Mouse (Mus musculus) forebrain, embryonic 15.5 days (tissue): Measurements from ENCODE around the gene Ptger4. TPM values are rescaled to one million over a fixed set of nuclear protein-coding genes. Genes with fewer than 3 reads are reported as not detected.

Source experiments
- ATAC-seq: fragments of 200-750 bp; cut with Nextera tagmentation; replicated peaks from 2 replicates; pipeline ENCODE4 v1.8.0; 2017; ENCODE audit warnings: mild to moderate bottlenecking, moderate TSS enrichment, moderate library complexity
- H3K27ac ChIP-seq: fragments of 300-500 bp; sonication (generic); replicated peaks from 2 replicates; pipeline ENCODE4 v1.5.1; 2015; ENCODE audit warnings: mild to moderate bottlenecking, inconsistent platforms
- H3K27me3 ChIP-seq: fragments of 300-500 bp; sonication (generic); 2 replicates; pipeline ENCODE4 v1.6.1; 2015; ENCODE audit warnings: inconsistent platforms
- H3K36me3 ChIP-seq: fragments of 300-500 bp; sonication (generic); 2 replicates; pipeline ENCODE4 v1.6.1; 2015; ENCODE audit warnings: mild to moderate bottlenecking, inconsistent platforms
- H3K4me1 ChIP-seq: fragments of 300-500 bp; sonication (generic); 2 replicates; pipeline ENCODE4 v1.6.1; 2015; ENCODE audit warnings: inconsistent platforms
- H3K4me2 ChIP-seq: fragments of 300-500 bp; sonication (generic); replicated peaks from 2 replicates; pipeline ENCODE4 v1.6.1; 2015; ENCODE audit warnings: mild to moderate bottlenecking, inconsistent platforms
- H3K4me3 ChIP-seq: fragments of 300-500 bp; sonication (generic); 2 replicates; pipeline ENCODE4 v1.5.1; 2015; ENCODE audit warnings: mild to moderate bottlenecking, inconsistent platforms
- H3K9ac ChIP-seq: fragments of 300-500 bp; sonication (generic); replicated peaks from 2 replicates; pipeline ENCODE4 v1.6.1; 2015; ENCODE audit warnings: mild to moderate bottlenecking, inconsistent platforms
- H3K9me3 ChIP-seq: fragments of 300-500 bp; sonication (generic); 2 replicates; pipeline ENCODE4 v1.6.1; 2016; ENCODE audit warnings: inconsistent platforms
- WGBS: fragments of 180-500 bp; shearing (Covaris S2); methylation state at CpG from one replicate; pipeline ENCODE4 v1.1.7; 2015; ENCODE audit warnings: mixed read lengths; 5-methylcytosine and 5-hydroxymethylcytosine counted together
- polyA plus RNA-seq: library from polyadenylated mRNA; unstranded; fragments of >200 nt; fragmentation: Nextera tagmentation; extraction: Ambion mirVana; gene quantifications from 2 replicates; pipeline ENCODE4 v1.2.1, GENCODE M21; 2015

The Ptger4 gene
- polyA plus RNA-seq, 1 experiment from 2014 or later, result 0.50 TPM

DNA sequence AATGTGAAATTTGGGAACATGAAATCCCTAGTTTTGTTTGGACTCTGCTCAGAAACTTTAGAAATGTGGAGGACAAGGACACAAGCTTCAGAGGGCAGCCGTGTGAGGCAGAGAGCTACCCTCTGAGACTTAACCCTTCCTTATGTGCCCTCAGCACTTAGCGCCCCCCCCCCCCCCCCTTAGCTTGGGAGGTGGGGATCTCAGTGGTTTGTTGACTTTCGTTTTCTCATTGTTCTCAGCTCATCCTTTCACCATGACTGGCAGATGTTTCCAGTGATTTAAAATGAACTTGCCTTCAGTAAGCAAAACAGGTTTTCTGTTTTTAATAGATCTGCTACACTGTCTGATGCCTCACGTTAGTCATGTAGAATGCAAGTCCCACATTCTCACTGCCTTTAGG is 56.9 kb downstream of the Ptger4 start:
- Histone ChIP-seq H3K4me1 (peaks cover 17% of the 10 kb centered on the region), H3K9ac (no peak overlapping the region), H3K27ac (no peak overlapping the region), H3K36me3 (peaks cover 16% of the 10 kb centered on the region), H3K27me3 (no peaks in the 10 kb centered on the region), H3K4me3 (no peak overlapping the region), H3K4me2 (no peak overlapping the region), H3K9me3 (no peaks in the 10 kb centered on the region)
- no peak for ATAC-seq
- 66% methylated on average over 4 of the region's 4 CpGs for WGBS

DNA sequence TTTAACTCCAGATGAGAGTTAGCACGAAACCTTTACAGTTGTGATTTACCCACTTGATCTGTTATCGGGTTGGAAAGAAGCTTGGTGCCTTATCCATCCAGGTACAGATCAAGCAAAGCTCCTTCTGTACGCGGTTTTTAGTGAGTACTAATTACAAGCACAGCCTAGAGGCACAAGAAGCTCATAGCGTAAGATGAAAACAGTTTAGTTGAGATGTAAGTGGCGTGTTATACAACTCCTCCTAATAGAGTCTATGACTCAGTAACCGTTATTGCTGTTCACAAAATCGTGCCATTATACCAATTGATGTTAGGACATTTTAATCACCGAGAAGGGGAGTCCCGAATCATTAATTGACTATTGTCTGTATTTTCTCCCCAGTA is 57.7 kb downstream of the Ptger4 start:
- no peaks in the 10 kb centered on the region for H3K27me3 ChIP-seq
- peaks cover 17% of the 10 kb centered on the region for H3K4me1 ChIP-seq
- peaks cover 14% of the 10 kb centered on the region for H3K36me3 ChIP-seq
- 0 out of 2 replicates have a peak, but pooled peaks have one; percentile 1 for ATAC-seq
- no peaks in the 10 kb centered on the region for H3K9me3 ChIP-seq
- 24% methylated on average over 10 of the region's 10 CpGs for WGBS
- peak overlapping the region; percentile 78 for H3K9ac ChIP-seq
- no peak overlapping the region for H3K27ac ChIP-seq
- peak overlapping the region; percentile 86 for H3K4me3 ChIP-seq
- peak overlapping the region; percentile 56 for H3K4me2 ChIP-seq

DNA sequence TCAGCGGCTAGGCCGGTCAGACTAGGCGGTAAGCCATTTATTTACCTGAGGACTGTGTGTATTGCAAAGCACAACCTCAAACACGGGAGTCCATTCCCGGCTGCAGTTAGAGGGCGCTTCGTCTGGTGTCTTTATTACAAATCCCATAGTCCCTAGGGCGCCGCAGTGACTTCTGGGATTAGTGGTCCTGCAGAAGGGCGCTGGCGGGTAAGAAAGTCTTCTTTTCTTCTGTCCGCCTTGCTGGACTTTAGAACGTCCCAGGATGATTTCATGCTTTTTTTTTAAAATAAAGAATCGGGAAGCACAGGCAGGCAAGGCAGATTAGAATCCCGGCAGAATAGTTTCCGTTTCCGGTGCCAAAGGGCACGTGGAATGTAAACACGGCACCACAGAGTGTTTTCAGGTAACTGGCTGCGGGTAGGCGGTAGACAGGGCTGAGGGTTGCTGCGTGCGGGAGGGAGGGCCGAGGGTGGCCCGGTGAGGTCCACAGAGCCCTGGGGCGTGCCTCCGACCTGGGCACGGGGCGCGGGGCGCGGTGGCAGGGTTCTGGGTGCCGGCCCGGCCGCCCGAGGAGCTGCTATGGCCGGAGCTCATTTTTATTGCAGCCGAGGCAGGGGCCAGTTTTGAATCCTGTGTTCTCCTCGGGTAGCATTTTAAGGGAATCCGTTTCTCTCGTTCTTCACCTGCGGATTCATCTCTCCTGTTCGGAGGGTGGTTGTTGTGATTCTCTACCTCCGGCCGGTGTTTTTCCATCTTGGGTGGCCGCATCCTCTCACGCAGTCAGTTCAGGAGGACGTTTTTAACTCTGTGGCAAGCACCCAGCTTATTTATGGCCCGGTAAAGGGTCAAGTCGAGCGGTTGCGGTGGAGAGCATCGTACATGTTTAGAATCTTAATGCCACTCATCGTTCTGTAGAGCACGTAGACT is 58.4 kb downstream of the Ptger4 start, which contains the start of gene Ttc33:
Gene Ttc33 (plus strand): TSS at position 160 of the 927 bp plus-strand sequence.
- WGBS, result under 1% methylated on average over 55 of the region's 55 CpGs
- H3K4me1 ChIP-seq, result peaks cover 17% of the 10 kb centered on the region
- peak within 1 kb of the TSS; percentile 78 for H3K9ac ChIP-seq
- peak; percentile 93 for ATAC-seq
- H3K36me3 ChIP-seq, result peaks cover 8% of the 10 kb centered on the region
- H3K4me2 ChIP-seq, result peak within 1 kb of the TSS; percentile 56
- H3K27me3 ChIP-seq, result no peaks in the 10 kb centered on the region
- H3K4me3 ChIP-seq, result peak within 1 kb of the TSS; percentile 86
- no peaks in the 10 kb centered on the region for H3K9me3 ChIP-seq
- H3K27ac ChIP-seq, result peak within 1 kb of the TSS; percentile 89

DNA sequence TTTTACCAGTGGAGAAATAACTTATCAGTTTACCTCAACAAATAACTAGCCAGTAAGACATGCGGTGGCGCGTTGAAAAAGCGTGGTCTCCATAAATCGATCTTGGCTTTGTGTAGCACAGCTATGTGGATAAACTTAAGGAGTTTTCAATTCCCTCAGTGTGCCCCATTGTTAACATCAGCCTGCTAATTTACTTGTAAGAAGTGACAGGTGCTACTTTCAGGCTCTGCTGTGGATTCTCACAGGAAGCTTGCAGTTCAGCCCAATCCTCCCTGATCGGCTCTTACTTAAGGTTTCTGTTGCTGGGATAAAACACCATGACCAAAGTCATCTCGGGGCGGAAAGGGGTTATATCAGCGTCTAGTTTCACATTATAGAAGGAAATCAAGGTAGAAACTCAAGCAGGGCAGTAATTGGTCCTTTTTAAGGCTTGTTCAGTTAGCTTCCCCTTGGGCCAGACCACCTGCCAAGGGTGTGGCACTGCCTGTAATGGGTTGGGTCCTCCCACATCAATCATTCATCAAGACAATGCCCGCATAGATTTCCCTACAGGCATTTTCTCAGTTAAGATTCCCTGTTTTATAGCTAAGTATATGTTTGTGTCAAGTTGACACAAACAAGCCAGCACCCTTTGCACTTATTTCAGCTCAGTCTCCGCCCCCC is 59.2 kb downstream of the Ptger4 start:
- WGBS, result 41% methylated on average over 11 of the region's 11 CpGs
- no peaks in the 10 kb centered on the region for H3K27me3 ChIP-seq
- peaks cover 17% of the 10 kb centered on the region for H3K4me1 ChIP-seq
- no peaks in the 10 kb centered on the region for H3K36me3 ChIP-seq
- H3K27ac ChIP-seq, result peak overlapping the region; percentile 89
- no peaks in the 10 kb centered on the region for H3K9me3 ChIP-seq
- H3K4me3 ChIP-seq, result peak overlapping the region; percentile 86
- peak overlapping the region; percentile 56 for H3K4me2 ChIP-seq
- peak overlapping the region; percentile 78 for H3K9ac ChIP-seq
- peak; percentile 65; the same call in 1 of the 2 replicates for ATAC-seq

DNA sequence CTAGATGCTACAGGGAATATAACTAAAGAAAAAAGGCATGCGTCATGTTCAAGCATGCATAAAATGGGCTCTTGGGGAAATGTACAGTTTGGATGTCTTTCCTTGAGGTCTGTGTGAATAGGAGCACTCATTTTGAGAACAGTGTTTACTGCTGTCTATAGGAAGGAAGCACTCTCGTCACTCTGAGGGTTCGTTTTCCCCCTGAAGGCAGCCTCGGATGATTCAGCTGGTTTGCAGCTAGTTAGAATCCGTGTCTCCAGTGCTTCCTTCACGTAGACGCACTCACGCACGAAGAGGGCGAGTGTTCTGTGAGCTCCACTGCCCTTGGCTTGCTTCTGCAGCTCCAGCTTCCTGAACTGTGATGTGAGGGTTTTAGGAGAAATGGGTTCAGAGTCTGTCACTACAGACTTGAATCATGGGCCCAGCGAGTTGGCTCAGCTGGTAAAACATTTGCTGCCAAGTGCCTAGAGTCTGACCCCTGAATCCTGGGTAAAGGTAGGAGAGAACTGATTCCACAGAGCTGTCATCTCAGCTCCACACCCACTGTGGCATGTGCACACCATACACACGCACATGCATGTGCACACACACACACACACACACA is 70.7 kb downstream of the Ptger4 start:
- no peak overlapping the region for H3K9ac ChIP-seq
- H3K4me1 ChIP-seq, result no peaks in the 10 kb centered on the region
- 93% methylated on average over 12 of the region's 12 CpGs for WGBS
- ATAC-seq, result no peak
- no peak overlapping the region for H3K4me2 ChIP-seq
- no peak overlapping the region for H3K27ac ChIP-seq
- H3K9me3 ChIP-seq, result no peaks in the 10 kb centered on the region
- no peaks in the 10 kb centered on the region for H3K27me3 ChIP-seq
- H3K36me3 ChIP-seq, result peaks cover 53% of the 10 kb centered on the region
- no peak overlapping the region for H3K4me3 ChIP-seq

DNA sequence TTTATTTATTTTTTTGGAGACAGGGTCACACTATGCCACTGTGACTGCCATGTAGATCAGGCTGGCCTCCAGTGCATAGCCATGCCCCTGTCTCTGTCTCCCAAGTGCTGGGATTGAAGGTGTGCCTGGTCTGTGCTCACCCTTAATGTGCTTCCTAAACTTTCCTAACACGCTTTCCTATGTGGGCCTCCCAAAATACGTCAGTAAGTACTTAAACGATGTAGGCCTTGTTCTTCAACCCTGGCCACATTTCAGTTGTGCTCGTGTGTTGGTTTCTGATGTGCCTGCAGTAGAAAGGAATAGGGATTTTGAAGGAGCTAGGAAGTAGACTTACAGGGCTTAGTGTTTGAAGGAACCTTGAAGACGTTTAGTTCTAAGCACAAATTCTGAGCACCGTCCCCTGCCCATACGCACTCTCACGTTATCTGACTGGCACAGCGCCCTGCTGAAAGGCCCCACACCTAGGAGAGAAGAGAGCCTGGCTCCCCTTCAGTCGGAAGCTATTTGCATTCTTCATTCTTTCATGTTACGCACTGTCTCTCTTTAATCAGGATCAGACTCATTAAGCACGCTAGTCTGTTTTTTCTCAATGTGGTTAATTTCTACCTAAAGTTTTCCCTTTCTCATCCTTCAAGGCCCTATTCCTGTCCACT is 78.7 kb downstream of the Ptger4 start:
- H3K9ac ChIP-seq, result no peak overlapping the region
- no peak overlapping the region for H3K4me3 ChIP-seq
- peaks cover 40% of the 10 kb centered on the region for H3K36me3 ChIP-seq
- WGBS, result 76% methylated on average over 12 of the region's 12 CpGs
- H3K4me1 ChIP-seq, result no peaks in the 10 kb centered on the region
- H3K27me3 ChIP-seq, result no peaks in the 10 kb centered on the region
- H3K27ac ChIP-seq, result no peak overlapping the region
- no peak for ATAC-seq
- H3K9me3 ChIP-seq, result no peaks in the 10 kb centered on the region
- H3K4me2 ChIP-seq, result no peak overlapping the region

DNA sequence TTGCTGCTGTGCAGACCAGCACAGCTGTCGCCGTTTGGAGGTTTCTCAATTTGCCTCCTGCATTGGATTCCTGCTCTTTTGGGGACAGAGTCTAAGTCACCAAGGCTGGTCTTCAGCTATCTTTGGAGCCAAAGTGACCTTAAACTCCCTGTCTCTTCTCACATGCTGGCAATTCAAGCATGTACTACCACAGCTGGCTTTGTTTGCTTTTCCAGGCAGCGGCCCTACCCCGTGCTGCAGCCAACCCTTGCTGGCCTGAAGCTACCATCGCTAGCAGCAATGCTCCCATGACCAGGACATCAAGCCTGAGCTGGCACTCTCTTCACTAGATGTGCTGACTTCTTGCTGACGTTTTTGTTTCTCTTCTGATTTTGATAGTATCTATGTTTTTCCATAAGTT is 85.2 kb downstream of the Ptger4 start:
- no peak for ATAC-seq

DNA sequence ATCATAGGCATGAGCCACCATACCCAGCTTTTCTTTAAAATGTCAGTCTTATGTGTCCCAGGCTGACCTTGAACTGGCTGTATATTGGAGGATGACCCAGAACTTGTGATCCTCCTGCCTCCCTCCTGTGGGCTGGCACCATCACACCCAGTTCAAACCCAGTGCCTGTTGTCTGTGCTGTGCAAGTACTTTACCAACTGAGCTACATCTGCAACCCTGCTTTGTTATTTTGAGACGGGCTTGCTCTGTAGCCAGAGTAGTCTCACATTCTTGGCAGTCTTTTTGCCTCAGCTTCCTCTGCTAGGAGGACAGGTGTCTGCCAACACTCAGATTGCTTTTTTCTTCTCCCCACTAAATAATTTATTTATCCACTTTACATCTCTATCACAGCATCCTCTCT is 86.6 kb downstream of the Ptger4 start:
- ATAC-seq, result no peak
- no peak overlapping the region for H3K27ac ChIP-seq

More for the DNA sequence above, 85.2 kb downstream of the Ptger4 start:
- H3K36me3 ChIP-seq, result peaks cover 7% of the 10 kb centered on the region; the same call in 1 of the 2 replicates
- no peak overlapping the region for H3K9ac ChIP-seq
- 93% methylated on average over 6 of the region's 6 CpGs for WGBS
- H3K27me3 ChIP-seq, result no peaks in the 10 kb centered on the region
- no peak overlapping the region for H3K4me3 ChIP-seq
- peaks cover 7% of the 10 kb centered on the region for H3K4me1 ChIP-seq
- no peaks in the 10 kb centered on the region for H3K9me3 ChIP-seq
- no peak overlapping the region for H3K4me2 ChIP-seq
- no peak overlapping the region for H3K27ac ChIP-seq

More for the DNA sequence above, 86.6 kb downstream of the Ptger4 start:
- Histone ChIP-seq H3K27me3 (no peaks in the 10 kb centered on the region), H3K36me3 (no peaks in the 10 kb centered on the region; the same call in 1 of the 2 replicates), H3K4me1 (peaks cover 7% of the 10 kb centered on the region), H3K9me3 (no peaks in the 10 kb centered on the region), H3K4me2 (no peak overlapping the region), H3K9ac (no peak overlapping the region), H3K4me3 (no peak overlapping the region)
- 56% methylated on average over 1 of the region's 1 CpGs for WGBS

Other genes with a start within 250 kb of the Ptger4 start
- gene C7, start 180.4 kb downstream of the Ptger4 start, polyA plus RNA-seq, result 0.08 TPM in 1 of 2 replicates, not detected in the other
- gene Card6, start 135.6 kb downstream of the Ptger4 start, polyA plus RNA-seq, result 0.38 and 0.49 TPM in 2 replicates
- gene Rpl37, start 127.5 kb downstream of the Ptger4 start, polyA plus RNA-seq, result 422 and 438 TPM in 2 replicates
- gene Prkaa1, start 100.3 kb downstream of the Ptger4 start, polyA plus RNA-seq, result 12.6 and 14.0 TPM in 2 replicates
- 61.4 and 65.4 TPM in 2 replicates for gene Ttc33, start 58.7 kb downstream of the Ptger4 start, polyA plus RNA-seq